Mouse (Mus musculus) stomach, postnatal 0 days (tissue): ENCODE results near the gene Gm49337.
"Not testable (repeated sequence)": the region's sequence is repeated elsewhere in the genome, so short reads cannot be mapped to it uniquely, and the experiment has no call there.

Experiments used
- CTCF ChIP-seq: IDR thresholded peaks from 2 replicates; pipeline ENCODE4 v1.5.1; 2016; ENCODE audit warnings: antibody characterized with exemption, low read depth, mild to moderate bottlenecking, moderate library complexity
- EP300 ChIP-seq: optimal IDR thresholded peaks from 2 replicates; pipeline ENCODE3; 2016; ENCODE audit warnings: antibody characterized with exemption

DNA sequence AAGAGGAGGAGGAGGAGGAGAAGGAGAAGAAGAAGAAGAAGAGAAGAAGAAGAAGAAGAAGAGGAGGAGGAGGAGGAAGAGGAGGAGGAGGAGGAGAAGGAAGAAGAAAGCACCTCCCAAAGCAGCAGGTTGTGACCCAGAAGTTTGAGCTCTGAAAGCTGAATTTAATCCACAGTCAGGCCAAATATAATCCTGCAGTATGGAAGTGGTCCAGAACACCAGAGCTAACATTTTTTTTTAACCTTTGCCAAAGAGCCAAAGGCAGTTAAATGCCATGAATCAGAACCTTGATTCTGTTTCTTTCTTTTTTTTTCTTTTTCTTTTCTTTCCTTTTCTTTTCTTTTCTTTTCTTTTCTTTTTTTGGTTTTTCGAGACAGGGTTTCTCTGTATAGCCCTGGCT lies 44.5 kb downstream of the Gm49337 start:
- not testable (repeated sequence) for TF ChIP-seq CTCF, EP300
